Mouse (Mus musculus) MEL (cell line): ENCODE data around the gene Lamb3. TPM values are rescaled to one million over a fixed set of nuclear protein-coding genes. Genes with fewer than 3 reads are reported as not detected.

Source experiments
- DNase-seq: peaks from one replicate; pipeline ENCODE4 v3.0.0; 2011; ENCODE audit warnings: low read depth, low spot score
- H3K27ac ChIP-seq: 2 replicates; pipeline ENCODE4 v1.5.1; 2012; ENCODE audit warnings: low read depth, mild to moderate bottlenecking, control low read depth, low read length, moderate library complexity; ENCODE audit not compliant: control insufficient read depth
- H3K27me3 ChIP-seq, 2 experiments: fragments of 150-350 bp in 1 of 2; sonication (generic) in 1 of 2; 2 replicates each; pipeline ENCODE4 v1.6.1; 2012; ENCODE audit warnings: low read length in 2 of 2, mild to moderate bottlenecking in 2 of 2, improper control_type of control experiment in 1 of 2, moderate library complexity in 1 of 2; ENCODE audit not compliant: insufficient read depth in 2 of 2, control insufficient read depth in 1 of 2
- H3K36me3 ChIP-seq, 2 experiments: 2 replicates each; pipeline ENCODE4 v1.6.1; 2012 to 2014; ENCODE audit warnings: low read length in 2 of 2, improper control_type of control experiment in 1 of 2, inconsistent platforms in 1 of 2, mild to moderate bottlenecking in 1 of 2; ENCODE audit not compliant: insufficient read depth in 2 of 2, control insufficient read depth in 1 of 2
- H3K4me1 ChIP-seq, 2 experiments: fragments of 150-350 bp in 1 of 2; sonication (generic) in 1 of 2; 2 replicates each; pipeline ENCODE4 v1.6.1; 2012; ENCODE audit warnings: low read length in 2 of 2, improper control_type of control experiment in 1 of 2, mild to moderate bottlenecking in 1 of 2; ENCODE audit not compliant: insufficient read depth in 2 of 2, control insufficient read depth in 1 of 2
- H3K4me3 ChIP-seq, 2 experiments: fragments of 150-350 bp in 1 of 2; sonication (generic) in 1 of 2; 2 replicates each; pipeline ENCODE4 v1.5.1; 2012; ENCODE audit warnings: low read depth in 2 of 2, low read length in 2 of 2, mild to moderate bottlenecking in 2 of 2, moderate library complexity in 2 of 2, control low read depth in 1 of 2, improper control_type of control experiment in 1 of 2; ENCODE audit not compliant: control insufficient read depth in 1 of 2, insufficient read depth in 1 of 2
- H3K79me2 ChIP-seq: 2 replicates; pipeline ENCODE4 v1.6.1; 2012; ENCODE audit warnings: mild to moderate bottlenecking, low read length, moderate library complexity; ENCODE audit not compliant: control insufficient read depth, poor library complexity, insufficient read depth
- H3K9ac ChIP-seq: 2 replicates; pipeline ENCODE4 v1.6.1; 2012; ENCODE audit warnings: low read depth, mild to moderate bottlenecking, control low read depth, low read length, moderate library complexity; ENCODE audit not compliant: control insufficient read depth, poor library complexity, severe bottlenecking
- H3K9me3 ChIP-seq: fragments of 150-350 bp; sonication (generic); replicated peaks from 2 replicates; pipeline ENCODE4 v1.6.1; 2012; ENCODE audit warnings: mild to moderate bottlenecking, low read length, improper control_type of control experiment, moderate library complexity; ENCODE audit not compliant: insufficient read depth
- CHD1 ChIP-seq: IDR thresholded peaks from 2 replicates; pipeline ENCODE4 v1.6.1; 2012; ENCODE audit warnings: low read depth, mild to moderate bottlenecking, inconsistent platforms, low read length, improper control_type of control experiment
- CHD2 ChIP-seq: IDR thresholded peaks from 2 replicates; pipeline ENCODE4 v1.6.1; 2011; ENCODE audit warnings: low read length, improper control_type of control experiment
- CTCF ChIP-seq, 3 experiments: IDR thresholded peaks in 2 of 3; conservative IDR thresholded peaks in 1 of 3; 2 replicates each; pipeline ENCODE4 v1.5.1; 2011 to 2012; ENCODE audit warnings: low read length in 3 of 3, low read depth in 2 of 3, mild to moderate bottlenecking in 2 of 3, improper control_type of control experiment in 1 of 3, inconsistent platforms in 1 of 3, mixed read lengths in 1 of 3, moderate library complexity in 1 of 3; ENCODE audit not compliant: control insufficient read depth in 1 of 3, insufficient read depth in 1 of 3, poor library complexity in 1 of 3, severe bottlenecking in 1 of 3
- E2F4 ChIP-seq: IDR thresholded peaks from 2 replicates; pipeline ENCODE4 v1.6.1; 2011; ENCODE audit warnings: low read depth, low read length, improper control_type of control experiment, borderline replicate concordance
- ELF1 ChIP-seq: IDR thresholded peaks from 2 replicates; pipeline ENCODE4 v1.6.1; 2014; ENCODE audit warnings: low read depth, mild to moderate bottlenecking, inconsistent platforms, low read length, improper control_type of control experiment, moderate library complexity
- GATA1 ChIP-seq: IDR thresholded peaks from 2 replicates; pipeline ENCODE4 v1.6.1; 2011; ENCODE audit warnings: low read depth, low read length, improper control_type of control experiment
- HCFC1 ChIP-seq: IDR thresholded peaks from 2 replicates; pipeline ENCODE4 v1.6.1; 2012; ENCODE audit warnings: low read depth, mild to moderate bottlenecking, inconsistent platforms, low read length, improper control_type of control experiment, moderate library complexity
- JUND ChIP-seq: IDR thresholded peaks from 2 replicates; pipeline ENCODE4 v1.6.1; 2011; ENCODE audit warnings: low read depth, mild to moderate bottlenecking, improper control_type of control experiment, low read length
- MAFK ChIP-seq: IDR thresholded peaks from 2 replicates; pipeline ENCODE4 v1.6.1; 2011; ENCODE audit warnings: low read depth, mild to moderate bottlenecking, low read length, improper control_type of control experiment, borderline replicate concordance
- MXI1 ChIP-seq: IDR thresholded peaks from 2 replicates; pipeline ENCODE4 v1.6.1; 2011; ENCODE audit warnings: mild to moderate bottlenecking, low read depth, low read length, improper control_type of control experiment
- MYB ChIP-seq: IDR thresholded peaks from 2 replicates; pipeline ENCODE4 v1.6.1; 2011; ENCODE audit warnings: mild to moderate bottlenecking, low read depth, low read length, improper control_type of control experiment
- MYC ChIP-seq: IDR thresholded peaks from 2 replicates; pipeline ENCODE4 v1.6.1; 2011; ENCODE audit warnings: low read depth, mild to moderate bottlenecking, low read length, improper control_type of control experiment, moderate library complexity
- NELFE ChIP-seq: IDR thresholded peaks from 2 replicates; pipeline ENCODE4 v1.6.1; 2011; ENCODE audit warnings: low read depth, low read length, improper control_type of control experiment
- POLR2A ChIP-seq, 2 experiments: IDR thresholded peaks; 2 replicates each; pipeline ENCODE4 v1.6.1; 2011 to 2012; ENCODE audit warnings: low read length in 2 of 2, mild to moderate bottlenecking in 2 of 2, control low read depth in 1 of 2, improper control_type of control experiment in 1 of 2, low read depth in 1 of 2, moderate library complexity in 1 of 2; ENCODE audit not compliant: control insufficient read depth in 1 of 2, insufficient read depth in 1 of 2, poor library complexity in 1 of 2
- SMC3 ChIP-seq: IDR thresholded peaks from 2 replicates; pipeline ENCODE4 v1.6.1; 2011; ENCODE audit warnings: low read depth, low read length, improper control_type of control experiment
- TCF12 ChIP-seq: IDR thresholded peaks from 2 replicates; pipeline ENCODE4 v1.6.1; 2014; ENCODE audit warnings: low read depth, mild to moderate bottlenecking, inconsistent platforms, low read length, improper control_type of control experiment, moderate library complexity
- USF2 ChIP-seq, 2 experiments: IDR thresholded peaks; 2 replicates each; pipeline ENCODE4 v1.6.1; 2011 to 2012; ENCODE audit warnings: improper control_type of control experiment in 2 of 2, low read length in 2 of 2, borderline replicate concordance in 1 of 2, inconsistent platforms in 1 of 2, low read depth in 1 of 2, mild to moderate bottlenecking in 1 of 2; ENCODE audit not compliant: insufficient read depth in 1 of 2
- ZKSCAN1 ChIP-seq: IDR thresholded peaks from 2 replicates; pipeline ENCODE4 v1.6.1; 2012; ENCODE audit warnings: low read depth, mild to moderate bottlenecking, inconsistent platforms, low read length, improper control_type of control experiment, moderate library complexity
- polyA plus RNA-seq, 2 experiments: library from polyadenylated mRNA; stranded (reverse) in 1 of 2; unstranded in 1 of 2; fragments of >175 nt in 1 of 2; fragments of >200 nt in 1 of 2; gene quantifications; 2 replicates each; pipeline versions ENCODE4 v1.2.1 to v1.2.4; 2012; ENCODE audit warnings: low replicate concordance in 2 of 2, low read depth in 1 of 2; ENCODE audit not compliant: insufficient read length in 2 of 2, insufficient read depth in 1 of 2, missing spikeins in 1 of 2
- total RNA-seq: library from RNA; depleted of rRNA; stranded (reverse); fragments of 300-350 nt; gene quantifications from 2 replicates; pipeline ENCODE4 v1.2.3, GENCODE M21; 2012

Gene Lamb3
- total and polyA plus RNA-seq, 3 experiments, result 0.03 to 0.35 TPM; not detected in 1

GRCm38 (mm10) chr1:193305386-193305785 lies 97.9 kb downstream of the Lamb3 start:
- Histone ChIP-seq H3K9me3 (no peaks in the 10 kb centered on the region), H3K9ac (no peak overlapping the region), H3K36me3 (no peaks in the 10 kb centered on the region), H3K27ac (no peak overlapping the region), H3K27me3 (no peaks in the 10 kb centered on the region), H3K79me2 (no peaks in the 10 kb centered on the region), H3K4me3 (no peak overlapping the region), H3K4me1 (no peaks in the 10 kb centered on the region)
- no peak for DNase-seq
- TF ChIP-seq MYC (no peak), POLR2A (IDR thresholded peaks at IDR 0.05; ENCODE audit: control insufficient read depth in 1 of 2, insufficient read depth in 1 of 2, low read depth in 1 of 2, low read length in 2 of 2, poor library complexity in 1 of 2) (no peak), GATA1 (no peak), MYB (no peak)

DNA sequence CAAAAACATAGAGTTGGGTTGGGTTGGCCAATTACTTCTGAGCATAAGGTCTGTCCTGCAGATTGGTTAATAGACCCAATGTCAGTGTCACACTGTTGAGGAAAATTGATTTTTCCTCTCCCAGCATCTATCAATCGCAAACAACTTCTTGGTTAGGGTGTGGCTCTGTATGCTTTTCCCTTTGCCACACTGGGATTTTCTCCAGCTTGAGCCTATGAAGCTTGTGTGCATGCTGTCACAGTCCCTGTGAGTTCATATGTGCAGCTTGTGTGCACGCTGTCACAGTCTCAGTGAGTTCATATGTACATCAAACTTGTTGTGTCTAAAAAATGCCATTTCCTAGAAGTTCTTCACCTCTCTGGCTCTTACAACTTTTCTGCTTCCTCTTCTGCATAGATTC lies 99.3 kb downstream of the Lamb3 start:
- H3K9ac ChIP-seq, result no peak overlapping the region
- no peaks in the 10 kb centered on the region for H3K79me2 ChIP-seq
- TF ChIP-seq MAFK (no peak), HCFC1 (no peak), MXI1 (no peak), TCF12 (no peak), CHD1 (no peak), USF2 (IDR thresholded peaks at IDR 0.05; ENCODE audit: borderline replicate concordance in 1 of 2, insufficient read depth in 1 of 2, low read depth in 1 of 2, low read length in 2 of 2) (no peak), ELF1 (no peak)
- DNase-seq, result no peak
- H3K27me3 ChIP-seq, result no peaks in the 10 kb centered on the region
- H3K36me3 ChIP-seq, result no peaks in the 10 kb centered on the region
- no peak overlapping the region for H3K4me3 ChIP-seq
- H3K27ac ChIP-seq, result no peak overlapping the region
- no peaks in the 10 kb centered on the region for H3K9me3 ChIP-seq
- no peaks in the 10 kb centered on the region for H3K4me1 ChIP-seq

- no peaks in the 10 kb centered on the region for H3K79me2 ChIP-seq
- H3K4me3 ChIP-seq, result no peak overlapping the region
- H3K36me3 ChIP-seq, result no peaks in the 10 kb centered on the region
- DNase-seq, result no peak
- no peaks in the 10 kb centered on the region for H3K27me3 ChIP-seq
- no peak for TF ChIP-seq CTCF (IDR thresholded peaks at IDR 0.05 in 2 of 3, conservative IDR thresholded peaks at IDR 0.05 in 1 of 3; ENCODE audit: control insufficient read depth in 1 of 3, insufficient read depth in 1 of 3, low read depth in 2 of 3, low read length in 3 of 3, poor library complexity in 1 of 3, severe bottlenecking in 1 of 3)
- no peak for TF ChIP-seq GATA1
- no peak for TF ChIP-seq E2F4
- no peak for TF ChIP-seq CHD2
- no peak for TF ChIP-seq JUND
- no peak for TF ChIP-seq MYB
- no peak for TF ChIP-seq SMC3
- no peak for TF ChIP-seq USF2 (IDR thresholded peaks at IDR 0.05; ENCODE audit: borderline replicate concordance in 1 of 2, insufficient read depth in 1 of 2, low read depth in 1 of 2, low read length in 2 of 2)
- TF ChIP-seq NELFE, result no peak
- TF ChIP-seq ELF1, result no peak
- TF ChIP-seq ZKSCAN1, result no peak
- TF ChIP-seq MXI1, result no peak
- no peak overlapping the region for H3K9ac ChIP-seq
- no peak overlapping the region for H3K27ac ChIP-seq
- H3K4me1 ChIP-seq, result no peaks in the 10 kb centered on the region
- H3K9me3 ChIP-seq, result no peaks in the 10 kb centered on the region
These were observed 102.5 kb downstream of the Lamb3 start for GRCm38 (mm10) chr1:193309785-193310518.
